Mouse (Mus musculus) embryonic facial prominence, embryonic 12.5 days (tissue): ENCODE results near the gene Tbx21. TPM values are rescaled to one million over a fixed set of nuclear protein-coding genes. Genes with fewer than 3 reads are reported as not detected.

ENCODE experiments used
- ATAC-seq: fragments of 200-750 bp; cut with Nextera tagmentation; 2 replicates; pipeline ENCODE4 v1.8.0; 2017; ENCODE audit not compliant: insufficient number of reproducible peaks, insufficient read depth, low FRiP score, low TSS enrichment
- H3K27ac ChIP-seq: fragments of 300-500 bp; sonication (generic); 2 replicates; pipeline ENCODE4 v1.5.1; 2016; ENCODE audit warnings: mild to moderate bottlenecking
- H3K27me3 ChIP-seq: fragments of 300-500 bp; sonication (generic); 2 replicates; pipeline ENCODE4 v1.6.1; 2016; ENCODE audit warnings: mild to moderate bottlenecking, moderate library complexity
- H3K36me3 ChIP-seq: fragments of 300-500 bp; sonication (generic); 2 replicates; pipeline ENCODE4 v1.6.1; 2016; ENCODE audit warnings: mild to moderate bottlenecking
- H3K4me1 ChIP-seq: fragments of 300-500 bp; sonication (generic); 2 replicates; pipeline ENCODE4 v1.6.1; 2016
- H3K4me2 ChIP-seq: fragments of 300-500 bp; sonication (generic); replicated peaks from 2 replicates; pipeline ENCODE4 v1.6.1; 2016; ENCODE audit warnings: mild to moderate bottlenecking, moderate library complexity
- H3K4me3 ChIP-seq: fragments of 300-500 bp; sonication (generic); 2 replicates; pipeline ENCODE4 v1.5.1; 2016; ENCODE audit warnings: mild to moderate bottlenecking
- H3K9ac ChIP-seq: fragments of 300-500 bp; sonication (generic); 2 replicates; pipeline ENCODE4 v1.6.1; 2016; ENCODE audit warnings: mild to moderate bottlenecking, moderate library complexity
- H3K9me3 ChIP-seq: fragments of 300-500 bp; sonication (generic); 2 replicates; pipeline ENCODE4 v1.6.1; 2016; ENCODE audit warnings: mild to moderate bottlenecking, moderate library complexity
- WGBS: fragments of 180-500 bp; shearing (Covaris S2); methylation state at CpG from one replicate; pipeline ENCODE4 v1.1.7; 2016; 5-methylcytosine and 5-hydroxymethylcytosine counted together
- polyA plus RNA-seq: library from polyadenylated mRNA; unstranded; fragments of >200 nt; fragmentation: Nextera tagmentation; extraction: Ambion mirVana; gene quantifications from 2 replicates; pipeline ENCODE4 v1.2.1, GENCODE M21; 2016

Tbx21 gene
- polyA plus RNA-seq, 1 experiment from 2014 or later: 0.20 TPM

DNA sequence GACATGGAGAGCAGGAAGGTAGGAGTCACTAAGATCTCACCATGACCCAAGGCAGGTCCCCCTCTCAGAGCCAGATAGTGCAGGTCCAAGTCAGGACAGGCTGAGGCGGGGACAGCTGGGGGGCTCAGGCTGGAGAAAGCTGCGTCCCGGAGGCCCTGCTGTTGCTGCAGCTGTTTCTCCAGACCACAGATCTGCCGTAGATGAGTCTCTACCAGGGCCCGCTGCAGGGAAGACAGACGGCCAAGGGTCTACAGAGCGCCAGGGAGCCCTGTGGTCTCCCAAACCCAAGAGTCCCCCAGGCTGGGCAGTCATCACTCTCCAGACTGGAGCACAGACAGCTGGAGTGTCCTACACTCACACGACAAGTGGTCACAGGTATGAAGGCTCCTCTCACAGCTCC, 32.2 kb upstream of the Tbx21 start:
- H3K9ac ChIP-seq: no peak overlapping the region
- peaks cover 4% of the 10 kb centered on the region; the same call in 1 of the 2 replicates for H3K27me3 ChIP-seq
- 85% methylated on average over 8 of the region's 8 CpGs for WGBS
- peaks cover 45% of the 10 kb centered on the region for H3K36me3 ChIP-seq
- no peak for ATAC-seq
- H3K4me2 ChIP-seq: no peak overlapping the region
- H3K4me1 ChIP-seq: peaks cover 36% of the 10 kb centered on the region
- no peaks in the 10 kb centered on the region for H3K9me3 ChIP-seq
- no peak overlapping the region for H3K27ac ChIP-seq
- no peak overlapping the region for H3K4me3 ChIP-seq

DNA sequence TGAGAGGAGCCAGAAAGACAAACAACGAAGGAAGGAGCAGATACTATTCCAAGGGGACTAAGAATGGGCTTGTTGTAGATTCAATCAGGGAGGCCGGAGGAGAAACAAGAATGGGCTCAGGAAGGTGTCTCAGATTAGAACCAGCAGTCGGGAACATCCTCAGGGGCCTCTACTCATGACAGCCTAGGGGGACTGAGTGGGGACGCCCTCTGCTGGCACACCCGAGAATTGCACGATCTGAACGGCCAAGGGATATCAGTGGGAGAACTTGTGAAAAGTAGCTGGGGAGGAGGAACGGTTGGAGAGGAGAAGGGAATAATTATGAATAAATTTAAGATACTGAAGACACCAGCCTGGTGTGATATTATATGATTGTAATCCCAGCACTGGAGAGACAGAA, 31.6 kb upstream of the Tbx21 start:
- peaks cover 31% of the 10 kb centered on the region for H3K4me1 ChIP-seq
- no peaks in the 10 kb centered on the region for H3K9me3 ChIP-seq
- H3K4me3 ChIP-seq: no peak overlapping the region
- ATAC-seq: no peak
- peaks cover 47% of the 10 kb centered on the region for H3K36me3 ChIP-seq
- 7% methylated on average over 8 of the region's 8 CpGs for WGBS
- peaks cover 9% of the 10 kb centered on the region for H3K27me3 ChIP-seq
- no peak overlapping the region for H3K9ac ChIP-seq
- H3K27ac ChIP-seq: no peak overlapping the region
- no peak overlapping the region for H3K4me2 ChIP-seq

DNA sequence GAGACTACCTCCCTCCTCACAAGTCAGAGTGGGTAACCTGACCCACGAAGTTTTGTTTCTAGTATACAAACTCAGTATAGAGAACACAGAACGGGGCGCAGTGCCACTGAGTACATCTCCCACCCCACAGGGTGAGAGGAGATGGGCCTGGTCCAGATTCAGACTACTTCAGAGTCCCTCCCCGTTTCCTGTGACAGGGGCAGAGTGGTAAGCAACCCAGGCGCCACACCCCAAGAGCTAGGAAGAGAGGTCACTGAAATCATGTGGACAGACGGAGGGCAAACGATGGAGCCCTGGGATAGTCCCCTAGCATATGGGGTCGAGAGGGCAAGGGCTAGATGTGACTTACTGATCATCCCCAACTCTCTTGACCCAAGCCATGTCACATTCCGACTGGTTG, 30.8 kb upstream of the Tbx21 start:
- no peak for ATAC-seq
- H3K27me3 ChIP-seq: peaks cover 15% of the 10 kb centered on the region
- no peak overlapping the region for H3K9ac ChIP-seq
- H3K9me3 ChIP-seq: no peaks in the 10 kb centered on the region
- H3K27ac ChIP-seq: no peak overlapping the region
- 71% methylated on average over 9 of the region's 9 CpGs for WGBS
- H3K4me1 ChIP-seq: peaks cover 31% of the 10 kb centered on the region
- H3K4me3 ChIP-seq: no peak overlapping the region
- H3K4me2 ChIP-seq: no peak overlapping the region
- peaks cover 47% of the 10 kb centered on the region for H3K36me3 ChIP-seq

DNA sequence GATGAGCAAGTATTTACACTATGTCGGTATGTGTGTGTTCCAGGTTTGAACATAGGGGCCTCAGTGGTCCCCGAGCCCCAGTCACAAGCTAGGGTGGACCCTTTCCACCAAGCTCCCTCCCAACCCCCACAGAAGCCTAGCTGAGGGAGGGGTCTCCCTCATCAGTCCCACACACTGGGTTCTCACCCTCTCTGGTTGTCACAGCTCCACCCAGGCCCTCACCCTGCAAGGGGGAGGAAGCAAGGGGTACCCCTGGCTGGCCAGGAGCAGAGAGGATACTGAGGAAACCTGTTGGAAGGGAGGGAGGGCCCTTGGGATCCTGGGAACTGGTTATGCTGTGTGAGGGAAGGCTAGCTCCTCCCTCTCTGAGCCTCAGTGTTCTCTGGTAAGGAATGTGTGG, 30.2 kb upstream of the Tbx21 start:
- Histone ChIP-seq H3K36me3 (peaks cover 51% of the 10 kb centered on the region), H3K27ac (no peak overlapping the region), H3K4me2 (no peak overlapping the region), H3K4me1 (peaks cover 29% of the 10 kb centered on the region), H3K4me3 (no peak overlapping the region), H3K27me3 (peaks cover 21% of the 10 kb centered on the region), H3K9me3 (no peaks in the 10 kb centered on the region), H3K9ac (no peak overlapping the region)
- no peak for ATAC-seq
- 66% methylated on average over 2 of the region's 2 CpGs for WGBS

DNA sequence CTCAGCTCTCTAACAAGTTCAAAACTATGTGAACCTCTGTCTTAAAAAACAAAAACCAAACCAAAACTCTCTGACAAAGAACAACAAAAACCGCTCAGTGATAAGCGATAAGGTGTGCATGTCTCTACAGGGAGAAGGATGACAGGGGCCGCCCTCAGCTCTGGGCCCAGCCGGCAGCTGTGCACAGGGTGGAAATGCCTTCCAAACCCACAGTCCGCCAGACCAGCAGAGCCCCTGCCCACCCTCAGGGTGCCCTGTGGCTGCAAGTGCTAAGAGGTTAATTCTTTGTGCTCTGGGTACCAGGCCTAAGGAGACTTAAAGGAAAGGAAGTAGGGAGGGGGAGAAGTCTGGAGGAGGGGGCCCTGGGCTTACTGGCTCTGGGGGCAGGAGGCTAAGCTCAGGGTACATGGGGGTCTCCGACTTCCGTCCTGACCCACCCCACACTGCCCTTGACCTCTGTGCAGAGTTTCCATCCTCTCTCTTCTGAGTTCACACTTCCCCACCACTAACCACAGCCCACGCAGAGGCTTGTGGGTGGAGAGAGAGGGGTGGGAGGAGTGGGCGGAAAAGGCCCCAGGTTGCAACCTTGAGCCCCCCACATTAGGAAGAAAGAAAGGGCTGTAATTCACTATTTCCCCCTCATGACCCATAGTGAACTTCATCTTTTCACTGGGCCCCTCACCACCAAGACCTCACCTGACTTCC, 28.2 kb upstream of the Tbx21 start:
- WGBS: 77% methylated on average over 9 of the region's 9 CpGs
- Histone ChIP-seq H3K36me3 (peaks cover 50% of the 10 kb centered on the region), H3K9ac (no peak overlapping the region), H3K9me3 (no peaks in the 10 kb centered on the region), H3K4me3 (no peak overlapping the region), H3K27me3 (peaks cover 37% of the 10 kb centered on the region), H3K4me1 (peaks cover 23% of the 10 kb centered on the region), H3K4me2 (no peak overlapping the region), H3K27ac (no peak overlapping the region)
- ATAC-seq: no peak

DNA sequence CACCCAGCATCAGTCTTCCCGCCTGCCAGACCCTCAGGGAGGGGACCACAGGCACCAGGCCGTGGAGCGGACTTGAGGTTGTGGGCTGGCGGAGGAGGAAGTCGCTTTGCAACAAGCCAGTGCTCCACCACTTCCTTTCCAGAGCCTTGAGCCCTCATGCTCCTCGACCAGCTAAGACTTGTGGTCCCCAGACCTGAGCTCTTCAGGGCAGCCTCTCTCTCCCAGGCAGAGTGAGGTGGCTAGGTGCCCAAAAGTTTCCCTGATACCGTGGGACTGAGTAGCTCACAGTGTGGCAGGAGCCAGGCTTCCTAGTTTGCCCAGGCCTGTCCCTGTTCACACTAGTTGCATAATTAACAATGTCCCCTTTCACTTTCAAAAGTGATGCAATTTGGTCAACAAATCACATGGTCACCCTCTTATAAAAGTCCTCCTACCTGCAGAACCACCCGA, 27.1 kb upstream of the Tbx21 start:
- H3K36me3 ChIP-seq: peaks cover 46% of the 10 kb centered on the region
- no peak overlapping the region for H3K4me2 ChIP-seq
- H3K9me3 ChIP-seq: no peaks in the 10 kb centered on the region
- H3K27me3 ChIP-seq: peaks cover 49% of the 10 kb centered on the region
- H3K9ac ChIP-seq: no peak overlapping the region
- H3K4me1 ChIP-seq: peaks cover 22% of the 10 kb centered on the region
- WGBS: 74% methylated on average over 8 of the region's 8 CpGs
- ATAC-seq: no peak
- no peak overlapping the region for H3K27ac ChIP-seq
- H3K4me3 ChIP-seq: no peak overlapping the region

DNA sequence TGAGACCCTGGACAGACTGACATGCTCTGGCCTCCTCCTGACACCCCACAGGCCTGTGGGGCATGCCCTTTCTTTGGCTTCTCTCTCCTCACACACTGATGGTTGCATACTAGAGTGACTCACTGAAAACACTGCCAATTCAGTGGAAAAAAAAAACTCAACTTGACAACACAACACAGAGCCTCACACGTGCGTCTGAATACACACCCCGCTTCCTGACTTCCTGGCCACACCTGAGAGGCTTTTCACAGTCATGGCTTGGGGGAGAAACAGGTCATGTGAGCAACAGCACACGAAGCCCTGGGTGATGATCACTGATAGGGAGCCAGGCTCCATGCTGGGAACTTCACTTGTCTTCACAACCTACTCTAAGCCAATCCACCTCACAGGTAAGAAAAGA, 25.7 kb upstream of the Tbx21 start:
- no peak overlapping the region for H3K27ac ChIP-seq
- peaks cover 46% of the 10 kb centered on the region for H3K36me3 ChIP-seq
- H3K4me3 ChIP-seq: no peak overlapping the region
- WGBS: 73% methylated on average over 4 of the region's 4 CpGs
- peaks cover 55% of the 10 kb centered on the region for H3K27me3 ChIP-seq
- H3K9me3 ChIP-seq: no peaks in the 10 kb centered on the region
- peaks cover 14% of the 10 kb centered on the region for H3K4me1 ChIP-seq
- no peak for ATAC-seq
- no peak overlapping the region for H3K9ac ChIP-seq
- H3K4me2 ChIP-seq: no peak overlapping the region

DNA sequence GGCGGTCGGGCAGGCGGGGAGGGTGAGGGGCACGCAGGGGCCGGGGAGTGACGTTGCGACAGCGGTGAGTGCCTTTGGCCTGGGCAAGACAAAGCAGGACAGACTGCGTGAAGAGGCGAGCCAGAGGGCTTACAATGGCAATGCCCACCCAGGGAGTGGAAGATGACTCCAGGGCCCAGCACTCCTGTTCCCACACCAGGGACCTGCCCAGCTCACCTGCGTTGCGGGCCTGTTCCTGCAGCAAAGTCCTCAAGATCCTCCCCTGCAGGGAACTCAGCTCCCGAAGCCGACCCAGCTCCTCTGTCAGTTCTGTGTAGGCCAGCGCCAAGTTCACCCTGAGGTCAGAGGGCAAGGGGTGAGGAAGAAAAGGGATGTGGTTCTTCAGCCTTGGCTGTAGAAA, 24.1 kb upstream of the Tbx21 start:
- WGBS: 14% methylated on average over 15 of the region's 15 CpGs
- peaks cover 14% of the 10 kb centered on the region for H3K4me1 ChIP-seq
- H3K9ac ChIP-seq: peak overlapping the region; percentile 51
- peak overlapping the region; percentile 74 for H3K4me2 ChIP-seq
- peaks cover 33% of the 10 kb centered on the region for H3K36me3 ChIP-seq
- ATAC-seq: no peak
- H3K27me3 ChIP-seq: peaks cover 60% of the 10 kb centered on the region
- H3K9me3 ChIP-seq: no peaks in the 10 kb centered on the region
- H3K27ac ChIP-seq: no peak overlapping the region
- H3K4me3 ChIP-seq: peak overlapping the region; percentile 37

DNA sequence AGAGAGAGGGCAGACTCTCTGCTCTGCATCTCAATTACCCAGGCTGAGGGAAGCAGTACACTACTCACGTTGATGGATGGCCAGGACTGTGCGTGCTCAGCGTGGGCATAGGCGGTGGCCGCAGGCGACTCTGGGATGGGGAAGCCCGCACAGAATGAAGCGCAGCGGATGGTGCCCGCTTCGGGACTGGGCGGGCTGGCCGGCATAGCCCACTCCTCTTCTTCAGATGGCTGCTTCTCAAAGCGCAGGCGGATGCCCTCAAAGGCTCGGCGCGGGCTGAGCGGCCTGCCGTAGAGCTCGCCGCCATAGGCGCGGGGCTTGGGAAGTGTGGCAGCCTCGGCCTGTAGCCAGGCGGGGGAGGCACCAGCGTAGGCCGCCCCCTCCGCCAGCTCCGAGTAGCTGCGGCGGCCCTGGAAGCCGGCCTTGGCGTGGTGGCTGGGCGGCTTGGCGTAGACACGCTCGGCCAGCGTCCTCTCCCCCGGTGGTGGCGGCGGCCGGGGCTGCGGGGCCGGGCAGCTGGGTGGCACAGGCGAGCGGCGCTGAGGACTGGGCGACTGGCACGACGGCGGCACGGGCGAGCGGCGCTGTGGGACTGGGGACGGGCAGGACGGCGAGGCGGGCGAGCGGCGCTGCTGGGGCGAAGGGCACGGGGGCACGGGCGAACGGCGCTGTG, 23.6 kb upstream of the Tbx21 start:
- ATAC-seq: peak; percentile 52
- Histone ChIP-seq H3K36me3 (peaks cover 28% of the 10 kb centered on the region), H3K4me1 (peaks cover 14% of the 10 kb centered on the region), H3K4me2 (peak overlapping the region; percentile 74), H3K9ac (peak overlapping the region; percentile 51), H3K4me3 (peak overlapping the region; percentile 37), H3K27ac (no peak overlapping the region), H3K9me3 (no peaks in the 10 kb centered on the region), H3K27me3 (peaks cover 60% of the 10 kb centered on the region)
- WGBS: 12% methylated on average over 64 of the region's 69 CpGs

DNA sequence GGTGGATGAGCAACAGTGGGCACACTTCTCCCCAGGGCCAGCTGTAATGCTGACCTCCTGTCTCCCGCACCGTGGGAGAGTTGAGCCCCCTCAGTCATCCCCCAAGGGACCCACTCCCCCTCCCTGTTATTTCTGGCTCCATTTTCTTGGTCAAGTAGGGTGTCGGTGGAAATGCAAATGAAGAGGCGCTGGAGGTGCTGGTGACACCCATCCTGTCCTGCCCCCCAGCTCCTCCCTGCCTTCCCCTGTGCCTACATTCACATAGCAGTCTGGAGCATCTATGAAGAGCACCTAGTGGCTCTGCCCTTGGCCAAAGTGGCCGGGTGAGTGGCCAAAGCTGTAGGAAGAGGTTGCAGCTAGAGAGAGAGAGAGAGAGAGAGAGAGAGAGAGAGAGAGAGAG, 18.1 kb upstream of the Tbx21 start:
- ATAC-seq: no peak
- no peak overlapping the region for H3K4me3 ChIP-seq
- WGBS: 62% methylated on average over 5 of the region's 5 CpGs
- no peak overlapping the region for H3K27ac ChIP-seq
- H3K4me2 ChIP-seq: no peak overlapping the region
- no peak overlapping the region for H3K9ac ChIP-seq
- no peaks in the 10 kb centered on the region for H3K4me1 ChIP-seq
- H3K36me3 ChIP-seq: peaks cover 16% of the 10 kb centered on the region
- H3K9me3 ChIP-seq: no peaks in the 10 kb centered on the region
- H3K27me3 ChIP-seq: peaks cover 25% of the 10 kb centered on the region

DNA sequence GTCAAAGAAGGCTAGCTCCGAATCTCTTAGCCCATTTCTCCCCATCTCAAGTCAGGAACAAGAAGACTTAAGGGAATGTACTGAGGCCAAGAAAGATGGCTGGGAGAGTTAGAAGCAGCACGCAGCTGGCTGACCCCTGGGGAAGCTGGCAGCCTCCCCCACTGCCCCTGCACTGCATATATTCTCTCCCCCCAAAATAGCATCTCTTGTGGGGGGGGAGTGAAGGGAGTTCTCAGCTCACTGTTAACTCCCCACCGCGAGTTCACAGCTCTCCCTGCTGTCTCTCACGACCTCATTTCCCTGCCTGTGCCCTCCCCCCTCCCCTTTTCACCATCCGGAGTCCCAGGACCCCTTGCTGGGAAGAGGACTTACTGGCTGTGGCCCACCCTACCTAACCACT, 17.1 kb upstream of the Tbx21 start:
- Histone ChIP-seq H3K9me3 (no peaks in the 10 kb centered on the region), H3K4me2 (no peak overlapping the region), H3K27me3 (peaks cover 14% of the 10 kb centered on the region), H3K4me1 (0 out of 2 replicates have a peak, but pooled peaks cover 3% of the 10 kb centered on the region), H3K36me3 (peaks cover 9% of the 10 kb centered on the region; the same call in 1 of the 2 replicates), H3K4me3 (no peak overlapping the region), H3K9ac (no peak overlapping the region), H3K27ac (no peak overlapping the region)
- no peak for ATAC-seq
- WGBS: 24% methylated on average over 6 of the region's 6 CpGs

DNA sequence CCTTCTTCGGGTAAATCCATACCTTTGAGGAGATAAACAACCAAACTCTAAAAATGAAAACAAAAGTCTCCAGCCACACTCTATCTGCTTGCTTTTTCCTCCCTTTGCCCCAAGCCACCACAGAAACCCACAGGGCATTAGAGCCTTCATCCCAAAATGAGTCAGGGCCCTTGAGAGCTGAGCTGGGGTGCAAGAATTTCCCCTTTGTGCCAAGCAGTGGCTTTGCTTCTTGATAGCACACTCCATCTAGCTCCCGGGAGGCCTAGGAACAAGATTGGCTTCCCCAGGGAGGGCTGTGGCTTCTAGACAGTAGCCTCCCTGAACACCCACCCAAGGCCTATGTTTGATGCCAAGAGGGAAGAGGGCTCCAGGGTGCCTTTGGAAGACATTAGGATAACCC, 16.6 kb upstream of the Tbx21 start:
- 75% methylated on average over 2 of the region's 2 CpGs for whole genome bisulfite sequencing
- no peaks in the 10 kb centered on the region for H3K9me3 ChIP-seq
- ATAC-seq: no peak
- no peak overlapping the region for H3K4me2 ChIP-seq
- H3K36me3 ChIP-seq: peaks cover 4% of the 10 kb centered on the region; the same call in 1 of the 2 replicates
- no peak overlapping the region for H3K4me3 ChIP-seq
- H3K27me3 ChIP-seq: peaks cover 9% of the 10 kb centered on the region
- H3K4me1 ChIP-seq: 0 out of 2 replicates have a peak, but pooled peaks cover 4% of the 10 kb centered on the region
- no peak overlapping the region for H3K27ac ChIP-seq
- H3K9ac ChIP-seq: no peak overlapping the region
